Mouse (Mus musculus) erythroblast, embryonic 14.5 days (primary cell): ENCODE results near the gene Nav2. TPM values are rescaled to one million over a fixed set of nuclear protein-coding genes. Genes with fewer than 3 reads are reported as not detected.

ENCODE experiments used
- H3K27me3 ChIP-seq: 2 replicates; pipeline ENCODE4 v1.6.1; 2012; ENCODE audit warnings: inconsistent platforms; ENCODE audit not compliant: control insufficient read depth
- H3K36me3 ChIP-seq: 2 replicates; pipeline ENCODE4 v1.6.1; 2012; ENCODE audit warnings: mild to moderate bottlenecking, inconsistent platforms; ENCODE audit not compliant: control insufficient read depth
- H3K4me1 ChIP-seq: 2 replicates; pipeline ENCODE4 v1.6.1; 2012; ENCODE audit warnings: inconsistent platforms; ENCODE audit not compliant: control insufficient read depth
- H3K4me3 ChIP-seq: replicated peaks from 2 replicates; pipeline ENCODE3; 2012; ENCODE audit warnings: moderate library complexity, mild to moderate bottlenecking, inconsistent platforms
- H3K9me3 ChIP-seq: 2 replicates; pipeline ENCODE4 v1.6.1; 2012; ENCODE audit warnings: low read length, inconsistent platforms, mixed read lengths; ENCODE audit not compliant: control insufficient read depth
- GATA1 ChIP-seq: IDR thresholded peaks from 2 replicates; pipeline ENCODE4 v1.6.1; 2012; ENCODE audit warnings: low read length, inconsistent platforms, mixed read lengths
- TAL1 ChIP-seq: IDR thresholded peaks from 3 replicates; pipeline ENCODE4 v1.6.1; 2012; ENCODE audit warnings: low read length, inconsistent platforms, mixed read lengths
- polyA plus RNA-seq: library from polyadenylated mRNA; stranded (reverse); fragments of >175 nt; gene quantifications from 2 replicates; pipeline ENCODE4 v1.2.3, GENCODE M21; 2012

The Nav2 gene
- polyA plus RNA-seq, 1 experiment, result 0.11 TPM

GRCm38 (mm10) chr7:49108076-49108475 is 199.6 kb downstream of the Nav2 start:
- Histone ChIP-seq H3K4me3 (no peak overlapping the region), H3K27me3 (no peaks in the 10 kb centered on the region), H3K9me3 (no peaks in the 10 kb centered on the region), H3K36me3 (no peaks in the 10 kb centered on the region), H3K4me1 (peaks cover 45% of the 10 kb centered on the region)
- no peak for TF ChIP-seq GATA1
- no peak for TF ChIP-seq TAL1

- TF ChIP-seq TAL1 (no peak), GATA1 (no peak)
- Histone ChIP-seq H3K4me3 (no peak overlapping the region), H3K27me3 (peaks cover 68% of the 10 kb centered on the region), H3K4me1 (peaks cover 4% of the 10 kb centered on the region), H3K36me3 (no peaks in the 10 kb centered on the region), H3K9me3 (no peaks in the 10 kb centered on the region)
Observed at GRCm38 (mm10) chr7:49119016-49119415, 210.5 kb downstream of the Nav2 start.

- Histone ChIP-seq H3K36me3 (no peaks in the 10 kb centered on the region), H3K27me3 (peaks cover 62% of the 10 kb centered on the region), H3K4me1 (peaks cover 4% of the 10 kb centered on the region), H3K9me3 (no peaks in the 10 kb centered on the region), H3K4me3 (no peak overlapping the region)
- TF ChIP-seq TAL1 (no peak), GATA1 (no peak)
Observed at GRCm38 (mm10) chr7:49119794-49120487, 211.4 kb downstream of the Nav2 start.

GRCm38 (mm10) chr7:49120488-49120864 is 212.0 kb downstream of the Nav2 start:
- Histone ChIP-seq H3K4me1 (peaks cover 4% of the 10 kb centered on the region), H3K36me3 (no peaks in the 10 kb centered on the region), H3K27me3 (peaks cover 62% of the 10 kb centered on the region), H3K4me3 (no peak overlapping the region), H3K9me3 (no peaks in the 10 kb centered on the region)
- TF ChIP-seq GATA1 (no peak), TAL1 (no peak)

- Histone ChIP-seq H3K4me1 (peaks cover 4% of the 10 kb centered on the region), H3K4me3 (no peak overlapping the region), H3K27me3 (peaks cover 56% of the 10 kb centered on the region), H3K9me3 (no peaks in the 10 kb centered on the region), H3K36me3 (no peaks in the 10 kb centered on the region)
- TF ChIP-seq TAL1 (no peak), GATA1 (no peak)
Observed at GRCm38 (mm10) chr7:49120935-49121691, 212.6 kb downstream of the Nav2 start.

GRCm38 (mm10) chr7:49122498-49122897 is 214.0 kb downstream of the Nav2 start:
- Histone ChIP-seq H3K4me3 (no peak overlapping the region), H3K4me1 (peaks cover 4% of the 10 kb centered on the region), H3K36me3 (no peaks in the 10 kb centered on the region), H3K9me3 (no peaks in the 10 kb centered on the region), H3K27me3 (peaks cover 49% of the 10 kb centered on the region)
- TF ChIP-seq GATA1, result no peak
- no peak for TF ChIP-seq TAL1

GRCm38 (mm10) chr7:49125545-49125944 is 217.0 kb downstream of the Nav2 start:
- TF ChIP-seq TAL1, result no peak
- TF ChIP-seq GATA1, result no peak
- H3K36me3 ChIP-seq, result no peaks in the 10 kb centered on the region
- H3K4me3 ChIP-seq, result no peak overlapping the region
- peaks cover 18% of the 10 kb centered on the region for H3K27me3 ChIP-seq
- no peaks in the 10 kb centered on the region for H3K9me3 ChIP-seq
- H3K4me1 ChIP-seq, result peaks cover 4% of the 10 kb centered on the region

- Histone ChIP-seq H3K36me3 (no peaks in the 10 kb centered on the region), H3K27me3 (peaks cover 9% of the 10 kb centered on the region), H3K4me1 (no peaks in the 10 kb centered on the region), H3K4me3 (no peak overlapping the region), H3K9me3 (no peaks in the 10 kb centered on the region)
- TF ChIP-seq TAL1, result no peak
- no peak for TF ChIP-seq GATA1
Observed at GRCm38 (mm10) chr7:49128224-49128623, 219.7 kb downstream of the Nav2 start.

GRCm38 (mm10) chr7:49132851-49133351 is 224.4 kb downstream of the Nav2 start:
- Histone ChIP-seq H3K4me1 (no peaks in the 10 kb centered on the region), H3K9me3 (no peaks in the 10 kb centered on the region), H3K27me3 (no peaks in the 10 kb centered on the region), H3K4me3 (no peak overlapping the region), H3K36me3 (no peaks in the 10 kb centered on the region)
- TF ChIP-seq TAL1, result no peak
- no peak for TF ChIP-seq GATA1
